9 mouse cellular contexts compared by ENCODE assay signal in genomic region chr6:76754867-76755266, GRCm38 (mm10).
A peak's percentile ranks its signal among the peaks of the same experiment; 100 is the strongest.
DNase-seq lines count a peak whose midpoint lies in the region; ATAC-seq and TF ChIP-seq lines count a peak whose summit lies in the region.
"Had no signal": no experiment of that assay in that cellular context is flagged by ENCODE, and none has a peak within 500 bp of the region (broad histone marks: within the 10 kb centered on the region; RNA-seq: fewer than 3 reads in every experiment).

No protein-coding gene starts in this region.

- no peaks in the 10 kb centered on the region for H3K9me3 ChIP-seq in lung, embryonic 14.5 days (ENCODE audit: low read depth, low read length)
- no peaks in the 10 kb centered on the region for H3K9me3 ChIP-seq in forebrain, embryonic 16.5 days (ENCODE audit: control insufficient read depth, low read length)
- H3K9me3 ChIP-seq in midbrain, embryonic 15.5 days = no peaks in the 10 kb centered on the region
- H3K9me3 ChIP-seq: neural tube, embryonic 13.5 days had no signal

- H3K4me2 ChIP-seq in lung, embryonic 14.5 days = no peak overlapping the region
- no peak overlapping the region for H3K4me2 ChIP-seq in forebrain, embryonic 16.5 days (ENCODE audit: low read length)
- H3K4me2 ChIP-seq in midbrain, embryonic 15.5 days = no peak overlapping the region
- H3K4me2 ChIP-seq: neural tube, embryonic 13.5 days had no signal

- TF ChIP-seq POLR2A in lung, adult 2 months (IDR thresholded peaks at IDR 0.05; ENCODE audit: borderline replicate concordance, extremely low read depth, low read depth, low read length) = no peak

- no peaks in the 10 kb centered on the region for H3K27me3 ChIP-seq in lung, embryonic 14.5 days (ENCODE audit: insufficient read depth, low read length)
- H3K27me3 ChIP-seq in forebrain, embryonic 16.5 days (replicated peaks; ENCODE audit: control insufficient read depth, insufficient read depth, low read length) = no peaks in the 10 kb centered on the region
- H3K27me3 ChIP-seq in midbrain, embryonic 15.5 days (replicated peaks) = no peaks in the 10 kb centered on the region
- H3K27me3 ChIP-seq: neural tube, embryonic 13.5 days had no signal

- WGBS in lung, embryonic 14.5 days = 49% methylated on average over 3 of the region's 3 CpGs
- WGBS in lung, adult 2 months = 41% methylated on average over 3 of the region's 3 CpGs
- WGBS in forebrain, embryonic 16.5 days = 35% methylated on average over 3 of the region's 3 CpGs
- WGBS in midbrain, embryonic 15.5 days = 54% methylated on average over 3 of the region's 3 CpGs

- no peaks in the 10 kb centered on the region for H3K4me1 ChIP-seq in lung, embryonic 14.5 days (ENCODE audit: insufficient read depth)
- no peaks in the 10 kb centered on the region for H3K4me1 ChIP-seq in lung, adult 2 months (ENCODE audit: control insufficient read depth, insufficient read depth, low read length)
- H3K4me1 ChIP-seq in forebrain, embryonic 16.5 days (replicated peaks; ENCODE audit: control insufficient read depth, insufficient read depth, low read length) = no peaks in the 10 kb centered on the region; the same call in 1 of the 2 replicates
- H3K4me1 ChIP-seq in midbrain, embryonic 15.5 days = no peaks in the 10 kb centered on the region

- no peak for TF ChIP-seq CTCF in lung, embryonic 14.5 days (IDR thresholded peaks at IDR 0.05; ENCODE audit: low read depth)
- no peak for TF ChIP-seq CTCF in lung, adult 2 months (IDR thresholded peaks at IDR 0.05; ENCODE audit: insufficient read depth, low read length)

- no peak for ATAC-seq in lung, embryonic 14.5 days (ENCODE audit: insufficient read depth)
- 0 out of 2 replicates have a peak, but pooled peaks have one; percentile 31 for ATAC-seq in forebrain, embryonic 16.5 days
- ATAC-seq in midbrain, embryonic 15.5 days (replicated peaks) = no peak

- H3K9ac ChIP-seq in lung, embryonic 14.5 days = no peak overlapping the region
- no peak overlapping the region for H3K9ac ChIP-seq in forebrain, embryonic 16.5 days (replicated peaks; ENCODE audit: low read depth, low read length)
- no peak overlapping the region for H3K9ac ChIP-seq in midbrain, embryonic 15.5 days
- H3K9ac ChIP-seq: neural tube, embryonic 13.5 days had no signal

- no peak overlapping the region for H3K4me3 ChIP-seq in lung, embryonic 14.5 days (ENCODE audit: low read depth, low read length)
- no peak overlapping the region for H3K4me3 ChIP-seq in lung, adult 2 months (replicated peaks; ENCODE audit: extremely low read depth, low read depth, low read length)
- no peak overlapping the region for H3K4me3 ChIP-seq in forebrain, embryonic 16.5 days (replicated peaks; ENCODE audit: low read length)
- H3K4me3 ChIP-seq in midbrain, embryonic 15.5 days = no peak overlapping the region
- H3K4me3 ChIP-seq: neural tube, embryonic 13.5 days had no signal

- H3K27ac ChIP-seq in lung, embryonic 14.5 days (ENCODE audit: low read depth) = no peak overlapping the region
- no peak overlapping the region for H3K27ac ChIP-seq in forebrain, embryonic 16.5 days (ENCODE audit: low read length)
- no peak overlapping the region for H3K27ac ChIP-seq in midbrain, embryonic 15.5 days
- H3K27ac ChIP-seq: neural tube, embryonic 13.5 days had no signal

- intact Hi-C loops in gastrocnemius, postnatal 14 days (cut with DNase I; ENCODE audit: low total_unique reads) = no loop called here

- DNase-seq in gastrocnemius, postnatal 14 days = peak; percentile 6
- no peak for DNase-seq in gastrocnemius, postnatal 4 days (ENCODE audit: low spot score in 2 of 2)
- DNase-seq in lung, embryonic 14.5 days = peak; percentile 7
- DNase-seq in lung, adult 2 months = no peak
- peak; percentile 4 for DNase-seq in skeletal muscle tissue, adult 2 months (ENCODE audit: low read depth, low spot score)
- no peak for DNase-seq in testis, postnatal 14 days (ENCODE audit: low spot score)

- H3K36me3 ChIP-seq in lung, embryonic 14.5 days (ENCODE audit: insufficient read depth) = no peaks in the 10 kb centered on the region
- H3K36me3 ChIP-seq in forebrain, embryonic 16.5 days (ENCODE audit: control insufficient read depth, insufficient read depth) = no peaks in the 10 kb centered on the region
- H3K36me3 ChIP-seq in midbrain, embryonic 15.5 days (replicated peaks) = no peaks in the 10 kb centered on the region
- H3K36me3 ChIP-seq: neural tube, embryonic 13.5 days had no signal

Comparison
In these comparisons a context has a peak if more than half of its experiments do, and no peak if none do; other contexts are left out.
1. DNase-seq: peak in gastrocnemius, postnatal 14 days (single experiment), lung, embryonic 14.5 days (single experiment) and skeletal muscle tissue, adult 2 months (single experiment); none in gastrocnemius, postnatal 4 days (0 of 2), lung, adult 2 months (single experiment) and testis, postnatal 14 days (single experiment).